Mouse (Mus musculus) left cerebral cortex, adult 2 months (tissue): ENCODE results near the gene Slain1. TPM values are rescaled to one million over a fixed set of nuclear protein-coding genes. Genes with fewer than 3 reads are reported as not detected.

Experiments
- DNase-seq, 2 experiments: peaks; one replicate each; pipeline ENCODE4 v3.0.0; 2021 to 2022; ENCODE audit warnings: low spot score in 2 of 2, mixed read lengths in 1 of 2; ENCODE audit errors: extremely low spot score in 1 of 2
- H3K27ac ChIP-seq: fragments of 200-600 bp; 2 replicates; pipeline ENCODE4 v1.8.1; 2022
- H3K4me3 ChIP-seq: fragments of 200-600 bp; 2 replicates; pipeline ENCODE4 v1.8.1; 2022
- CTCF ChIP-seq: fragments of 200-600 bp; IDR thresholded peaks from 2 replicates; pipeline ENCODE4 v1.8.1; 2022; ENCODE audit warnings: antibody characterized with exemption, mild to moderate bottlenecking, moderate library complexity
- intact Hi-C: fragments of 180-260 bp; cut with DNase I; formaldehyde crosslinking; loops from one replicate; pipeline ENCODE4 v1.15.1; 2025
- total RNA-seq, 2 experiments: library from RNA; stranded (reverse); gene quantifications; 2 replicates each; pipeline ENCODE4 v1.2.3; 2021

The Slain1 gene
- total RNA-seq, 2 experiments from 2014 or later = 41.6 to 42.4 TPM

GRCm38 (mm10) chr14:103648623-103649255 lies 1.3 kb upstream of the Slain1 start:
- no peak for DNase-seq
- H3K27ac ChIP-seq = no peak overlapping the region
- no peak for TF ChIP-seq CTCF
- intact Hi-C loops = loop anchor here (10.0 kb wide), 1 partner anchor 304 kb away; the partner anchor contains the start of gene Mycbp2
- H3K4me3 ChIP-seq = no peak overlapping the region

GRCm38 (mm10) chr14:103649302-103649701 lies 726 bp upstream of the Slain1 start:
- Histone ChIP-seq H3K27ac (no peak overlapping the region), H3K4me3 (peak overlapping the region; percentile 85; the same call in 1 of the 2 replicates)
- no peak for DNase-seq
- intact Hi-C loops = loop anchor here (10.0 kb wide), 1 partner anchor 305 kb away; the partner anchor contains the start of gene Mycbp2
- no peak for TF ChIP-seq CTCF

GRCm38 (mm10) chr14:103650413-103651101 lies 529 bp downstream of the Slain1 start:
- H3K27ac ChIP-seq = peak overlapping the region; percentile 93
- peak; percentile 71 to 73 for DNase-seq
- intact Hi-C loops = loop anchor here (2.0 to 5.0 kb wide), 3 partner anchors 30 to 98 kb away; no protein-coding TSS in a partner anchor
- peak overlapping the region; percentile 85 for H3K4me3 ChIP-seq
- TF ChIP-seq CTCF = no peak

GRCm38 (mm10) chr14:103651106-103651505 lies 1.1 kb downstream of the Slain1 start:
- intact Hi-C loops = loop anchor here (2.0 to 5.0 kb wide), 3 partner anchors 30 to 99 kb away; no protein-coding TSS in a partner anchor
- no peak; the same call in 1 of the 2 replicates for TF ChIP-seq CTCF
- Histone ChIP-seq H3K27ac (peak overlapping the region; percentile 93), H3K4me3 (peak overlapping the region; percentile 85)
- DNase-seq = no peak

- no peak for DNase-seq
- H3K4me3 ChIP-seq = peak overlapping the region; percentile 85
- intact Hi-C loops = loop anchor here (2.0 to 5.0 kb wide), 3 partner anchors 29 to 99 kb away; no protein-coding TSS in a partner anchor
- TF ChIP-seq CTCF = no peak
- H3K27ac ChIP-seq = no peak overlapping the region
These were observed 1.5 kb downstream of the Slain1 start for GRCm38 (mm10) chr14:103651562-103651961.

DNA sequence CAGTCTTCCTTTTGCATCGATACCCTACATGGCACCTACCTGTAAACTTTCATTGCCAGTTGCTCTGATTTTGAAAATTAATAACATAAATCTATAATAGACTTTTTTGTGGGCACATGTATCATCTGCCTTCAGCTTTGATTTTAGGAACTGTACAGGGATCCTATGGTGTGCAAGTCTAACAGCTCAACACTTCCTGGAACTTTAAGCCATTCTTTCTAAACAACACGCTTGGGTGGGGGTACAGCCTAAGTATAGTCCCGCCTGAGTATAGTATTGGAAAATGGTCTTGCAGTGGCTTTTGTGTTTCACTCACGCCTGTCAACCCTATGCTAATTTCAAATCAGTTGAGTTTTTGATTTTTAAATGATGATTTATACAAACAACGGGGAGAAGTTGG lies 2.5 kb downstream of the Slain1 start:
- peak overlapping the region; percentile 44; the same call in 1 of the 2 replicates for H3K27ac ChIP-seq
- H3K4me3 ChIP-seq = peak overlapping the region; percentile 85
- intact Hi-C loops = loop anchor here (5.0 kb wide), 1 partner anchor 100 kb away; no protein-coding TSS in a partner anchor
- no peak for TF ChIP-seq CTCF
- no peak for DNase-seq

DNA sequence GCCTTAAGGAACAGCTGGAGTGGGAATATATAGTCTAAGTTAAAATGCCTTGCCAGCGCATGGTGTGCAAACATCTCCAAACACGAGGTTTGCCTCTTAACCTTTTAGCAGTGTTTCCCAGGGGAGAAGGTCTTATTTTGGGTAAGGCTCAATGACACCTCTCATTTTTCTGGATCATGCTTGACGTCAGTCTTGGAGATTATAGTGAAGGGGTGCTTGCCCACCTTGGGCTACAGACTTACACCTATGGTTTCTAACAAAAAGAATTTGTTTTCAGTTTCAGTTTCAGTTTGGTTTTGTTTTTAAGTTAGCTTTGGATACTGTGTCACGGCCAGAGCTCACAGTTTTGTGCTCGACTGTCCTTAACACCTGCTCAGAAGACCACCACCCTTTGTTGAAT lies 3.8 kb downstream of the Slain1 start:
- Histone ChIP-seq H3K27ac (no peak overlapping the region), H3K4me3 (peak overlapping the region; percentile 85; the same call in 1 of the 2 replicates)
- intact Hi-C loops = loop anchor here (5.0 kb wide), 1 partner anchor 101 kb away; no protein-coding TSS in a partner anchor
- no peak for TF ChIP-seq CTCF
- DNase-seq = no peak

DNA sequence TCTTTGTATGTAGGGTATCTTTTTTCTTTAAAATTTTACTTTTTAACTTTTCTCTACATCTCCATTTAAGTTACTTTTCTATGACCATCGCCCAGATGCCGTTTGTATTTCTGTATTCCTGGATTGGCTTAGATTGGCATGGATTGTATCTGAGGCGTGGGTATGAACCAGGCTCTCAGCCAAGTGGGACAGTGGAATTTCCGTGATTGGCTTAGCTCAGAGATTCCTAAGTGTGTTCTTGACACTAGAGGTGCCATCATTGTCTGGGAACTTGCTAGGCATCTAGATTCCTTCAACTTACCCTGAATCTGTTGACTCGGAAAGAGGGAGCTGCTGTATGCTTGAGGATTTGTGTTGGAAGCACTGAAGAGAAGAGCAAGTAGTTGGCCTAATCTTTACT lies 5.4 kb downstream of the Slain1 start:
- intact Hi-C loops = no loop called here
- Histone ChIP-seq H3K27ac (peak overlapping the region; percentile 15; the same call in 1 of the 2 replicates), H3K4me3 (no peak overlapping the region)
- TF ChIP-seq CTCF = no peak
- DNase-seq = no peak

DNA sequence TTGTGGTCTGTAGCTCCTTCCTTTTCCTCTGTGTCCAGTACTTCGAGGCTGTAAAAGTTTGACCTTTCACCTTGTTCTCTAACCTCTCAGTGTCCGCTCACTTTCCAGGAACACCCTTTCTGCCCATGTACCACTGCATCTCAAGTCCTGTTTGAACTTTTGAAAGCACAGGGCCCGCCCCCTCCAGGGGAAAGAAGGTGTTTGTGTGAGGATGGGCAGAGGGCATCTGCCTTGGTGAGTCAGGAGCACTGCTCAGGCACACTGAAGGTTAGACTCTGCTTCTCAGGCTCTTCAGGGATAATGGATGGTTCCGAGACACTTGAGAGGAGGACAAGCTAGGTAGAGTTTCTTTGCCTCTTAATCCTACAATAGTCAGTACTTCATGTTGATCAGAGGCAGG lies 7.8 kb downstream of the Slain1 start:
- DNase-seq = no peak
- intact Hi-C loops = no loop called here
- Histone ChIP-seq H3K27ac (no peak overlapping the region), H3K4me3 (no peak overlapping the region)
- TF ChIP-seq CTCF = no peak

DNA sequence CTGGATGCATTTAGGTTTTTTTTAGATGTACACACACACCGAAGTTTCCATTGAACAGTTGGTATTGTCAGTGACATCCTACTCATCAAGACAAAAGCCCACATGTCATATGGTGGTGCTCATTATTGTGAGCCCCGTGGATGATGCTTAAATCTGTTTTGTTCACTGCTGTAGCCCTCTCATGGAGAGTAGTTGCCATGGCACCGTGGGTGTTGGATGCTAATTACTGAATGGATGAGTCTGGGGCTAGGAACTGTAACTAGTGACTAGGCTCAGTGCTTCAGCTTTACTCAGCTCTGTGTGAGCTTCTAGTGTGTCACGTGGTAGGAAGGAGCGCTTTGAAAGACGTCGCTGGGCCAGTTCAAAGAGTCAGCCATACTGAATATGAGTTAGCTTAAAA lies 13.0 kb downstream of the Slain1 start:
- intact Hi-C loops = loop anchor here (2.0 to 10.0 kb wide), 2 partner anchors 28 to 568 kb away; partner anchors contain the start of gene Fbxl3
- DNase-seq = peak; percentile 55 to 61
- no peak overlapping the region for H3K27ac ChIP-seq

DNA sequence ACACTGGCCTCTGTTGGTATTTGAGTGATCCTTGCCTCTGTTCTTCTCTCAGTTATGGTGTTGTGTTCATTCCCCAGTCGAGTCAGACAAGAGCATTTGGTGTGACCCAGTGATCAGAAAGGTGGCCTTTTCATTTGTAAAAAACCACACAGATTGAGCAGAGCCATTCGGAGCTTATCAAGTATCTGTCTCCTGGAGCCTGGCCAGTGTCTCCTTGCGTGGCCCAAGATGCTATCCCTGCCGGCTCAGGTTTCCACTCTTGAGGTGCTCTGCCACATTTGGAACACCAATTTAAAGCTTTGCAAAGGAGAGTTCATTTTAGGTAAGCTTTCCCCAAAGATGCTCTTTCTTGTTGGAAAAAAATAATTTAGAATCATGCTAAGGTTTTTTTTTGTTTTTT lies 14.4 kb downstream of the Slain1 start:
- no peak overlapping the region for H3K4me3 ChIP-seq
- no peak overlapping the region for H3K27ac ChIP-seq
- DNase-seq = no peak
- no peak; the same call in 1 of the 2 replicates for TF ChIP-seq CTCF
- intact Hi-C loops = loop anchor here (10.0 kb wide), 1 partner anchor 570 kb away; the partner anchor contains the start of gene Fbxl3

More for the DNA sequence above, 13.0 kb downstream of the Slain1 start:
- peak; percentile 13 for TF ChIP-seq CTCF
- H3K4me3 ChIP-seq = no peak overlapping the region
